Mouse (Mus musculus): ENCODE measurements at regions not wholly inside any gene's neighbourhood (a gene's known extent, or its start where the extent isn't known, plus 50 kb on each side); places are given as distances from the start of the nearest gene placed in this dataset.

DNA sequence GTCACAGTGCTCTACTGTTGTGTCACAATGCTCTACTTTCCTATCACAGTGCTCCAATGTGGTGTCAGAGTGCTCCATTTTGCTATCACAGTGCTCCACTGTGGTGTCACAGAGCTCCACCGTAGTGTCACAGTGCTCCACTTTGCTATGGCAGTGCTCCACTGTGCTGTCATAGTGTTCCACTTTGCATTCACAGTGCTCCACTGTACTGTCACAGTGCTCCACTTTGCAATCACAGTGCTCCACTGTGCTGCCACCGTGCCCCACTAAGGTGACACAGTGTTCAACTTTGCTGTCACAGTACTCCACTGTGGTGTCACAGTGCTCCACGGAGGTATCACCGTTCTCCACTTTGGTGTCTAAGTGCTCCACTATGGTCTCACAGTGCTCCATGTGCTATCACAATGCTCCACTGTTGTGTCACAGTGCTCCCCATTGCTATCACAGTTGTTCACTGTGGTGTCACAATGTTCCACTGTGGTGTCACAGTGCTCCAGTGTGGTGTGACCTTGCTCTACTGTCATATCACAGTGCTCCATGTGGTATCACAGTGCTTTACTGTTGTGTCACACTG lies 78.9 kb upstream of the Trpm1 start:
- no peak overlapping the region for H3K9ac ChIP-seq (replicated peaks; ENCODE audit: low read length)

GRCm38 (mm10) chr7:64074186-64074585 lies 79.4 kb upstream of the Trpm1 start:
- no peaks in the 10 kb centered on the region for H3K27me3 ChIP-seq (ENCODE audit: insufficient read depth, low read length)
- TF ChIP-seq CTCF (IDR thresholded peaks at IDR 0.05; ENCODE audit: low read depth) = no peak
- no peaks in the 10 kb centered on the region for H3K4me1 ChIP-seq (ENCODE audit: insufficient read depth, low read length)
- no peaks in the 10 kb centered on the region for H3K9me3 ChIP-seq (ENCODE audit: low read length)
- no peaks in the 10 kb centered on the region for H3K36me3 ChIP-seq (ENCODE audit: insufficient read depth, low read length)
- H3K9ac ChIP-seq (replicated peaks; ENCODE audit: low read length) = no peak overlapping the region
- DNase-seq (ENCODE audit: low spot score) (no peak), ATAC-seq (no peak)
- no peak overlapping the region for H3K27ac ChIP-seq
- WGBS = 95% methylated on average over 4 of the region's 4 CpGs
- no peak overlapping the region for H3K4me3 ChIP-seq (ENCODE audit: low read length)
- H3K4me2 ChIP-seq (ENCODE audit: low read depth, low read length) = no peak overlapping the region

More for the DNA sequence above, 78.9 kb upstream of the Trpm1 start:
- Histone ChIP-seq H3K9me3 (ENCODE audit: low read length) (no peaks in the 10 kb centered on the region), H3K4me2 (ENCODE audit: low read depth, low read length) (no peak overlapping the region), H3K4me3 (ENCODE audit: low read length) (no peak overlapping the region), H3K27ac (no peak overlapping the region), H3K36me3 (ENCODE audit: insufficient read depth, low read length) (no peaks in the 10 kb centered on the region), H3K4me1 (ENCODE audit: insufficient read depth, low read length) (no peaks in the 10 kb centered on the region), H3K27me3 (ENCODE audit: insufficient read depth, low read length) (no peaks in the 10 kb centered on the region)
- ATAC-seq = no peak
- WGBS = 95% methylated on average over 4 of the region's 4 CpGs
- no peak for TF ChIP-seq CTCF (IDR thresholded peaks at IDR 0.05; ENCODE audit: low read depth)
- DNase-seq (ENCODE audit: low spot score) = no peak

DNA sequence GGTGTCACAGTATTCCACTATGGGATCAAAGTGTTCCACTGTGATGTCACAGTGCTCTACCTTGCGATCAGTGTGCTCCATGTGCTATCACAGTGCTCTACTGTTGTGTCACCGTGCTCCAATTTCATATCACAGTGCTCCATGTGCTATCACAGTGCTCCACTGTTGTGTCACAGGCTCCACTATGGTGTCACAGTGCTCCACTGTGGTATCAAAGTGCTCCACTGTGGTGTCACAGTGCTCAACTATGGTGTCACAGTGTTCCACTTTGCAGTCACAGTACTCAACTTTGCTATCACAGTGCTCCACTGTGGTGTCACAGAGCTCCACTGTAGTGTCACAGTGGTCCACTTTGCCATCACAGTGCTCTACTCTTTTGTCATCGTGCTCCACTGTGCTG lies 79.9 kb upstream of the Trpm1 start:
- WGBS = 96% methylated on average over 3 of the region's 3 CpGs
- DNase-seq (ENCODE audit: low spot score) = no peak
- Histone ChIP-seq H3K9ac (replicated peaks; ENCODE audit: low read length) (no peak overlapping the region), H3K4me3 (ENCODE audit: low read length) (no peak overlapping the region), H3K4me1 (ENCODE audit: insufficient read depth, low read length) (no peaks in the 10 kb centered on the region), H3K36me3 (ENCODE audit: insufficient read depth, low read length) (no peaks in the 10 kb centered on the region), H3K27ac (no peak overlapping the region), H3K9me3 (ENCODE audit: low read length) (no peaks in the 10 kb centered on the region), H3K4me2 (ENCODE audit: low read depth, low read length) (no peak overlapping the region), H3K27me3 (ENCODE audit: insufficient read depth, low read length) (no peaks in the 10 kb centered on the region)
- no peak for TF ChIP-seq CTCF (IDR thresholded peaks at IDR 0.05; ENCODE audit: low read depth)
- ATAC-seq = no peak

DNA sequence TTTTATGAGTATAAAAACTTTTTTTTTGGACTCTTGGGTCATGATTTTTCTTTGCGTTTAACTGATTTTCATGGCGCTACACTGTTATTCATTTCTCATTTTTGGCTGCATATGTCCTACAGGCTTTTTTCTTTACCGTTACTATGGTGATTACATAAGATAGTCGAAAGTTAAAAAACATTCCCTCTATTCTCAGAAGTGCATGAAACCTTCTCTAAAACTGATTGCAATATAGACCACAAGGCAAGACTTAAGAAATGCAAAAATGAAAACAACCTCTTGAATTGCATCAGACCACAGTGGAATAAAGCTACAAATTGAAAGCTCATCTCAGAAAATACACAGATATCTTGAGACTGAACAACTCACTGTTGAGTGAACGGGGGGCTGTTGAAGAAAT lies 82.7 kb upstream of the Trpm1 start:
- H3K27me3 ChIP-seq (ENCODE audit: insufficient read depth, low read length) = no peaks in the 10 kb centered on the region
- 88% methylated on average over 5 of the region's 5 CpGs for WGBS
- H3K27ac ChIP-seq = no peak overlapping the region
- DNase-seq (ENCODE audit: low spot score) (no peak), ATAC-seq (no peak)
- H3K36me3 ChIP-seq (ENCODE audit: insufficient read depth, low read length) = no peaks in the 10 kb centered on the region
- no peak overlapping the region for H3K4me2 ChIP-seq (ENCODE audit: low read depth, low read length)
- TF ChIP-seq CTCF (IDR thresholded peaks at IDR 0.05; ENCODE audit: low read depth) = no peak
- H3K9ac ChIP-seq (replicated peaks; ENCODE audit: low read length) = no peak overlapping the region
- no peak overlapping the region for H3K4me3 ChIP-seq (ENCODE audit: low read length)
- no peaks in the 10 kb centered on the region for H3K9me3 ChIP-seq (ENCODE audit: low read length)
- no peaks in the 10 kb centered on the region for H3K4me1 ChIP-seq (ENCODE audit: insufficient read depth, low read length)

DNA sequence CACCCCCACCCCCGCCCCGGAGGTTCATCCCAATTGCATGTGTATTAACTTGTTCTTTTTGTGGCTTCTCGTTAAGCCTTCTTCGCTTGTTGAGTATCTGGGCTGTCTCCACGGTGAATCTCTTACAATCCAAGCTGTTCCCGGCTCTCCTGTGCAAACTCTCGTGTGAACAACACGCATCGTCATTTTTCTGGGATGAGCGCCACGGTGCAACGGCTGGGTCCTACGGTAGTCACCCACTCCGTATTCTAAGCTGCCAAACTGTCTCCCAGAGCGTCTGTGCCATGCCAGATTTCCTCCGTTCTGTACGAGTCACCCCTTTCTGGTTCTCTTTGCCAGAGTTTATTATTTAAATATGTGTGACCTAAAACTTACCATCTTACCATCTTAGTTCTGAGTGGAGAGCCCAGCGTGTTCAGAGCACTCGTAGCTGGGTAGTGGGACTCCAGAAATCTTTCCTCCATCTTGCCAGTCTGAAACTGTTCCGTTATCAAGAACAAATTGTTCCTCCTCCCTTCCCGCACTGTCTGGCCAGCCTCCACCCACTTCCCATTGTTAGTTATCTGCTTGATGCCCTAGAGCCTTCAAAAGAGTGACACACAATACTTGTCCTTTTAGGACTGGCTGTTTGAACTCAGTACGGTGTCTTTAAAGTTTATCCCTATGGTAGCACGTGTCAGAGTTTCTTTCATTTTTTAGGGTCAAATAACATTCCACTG lies 87.9 kb upstream of the Trpm1 start:
- peak overlapping the region; percentile 21; the same call in 1 of the 2 replicates for H3K4me2 ChIP-seq (ENCODE audit: low read depth, low read length)
- no peak overlapping the region for H3K9ac ChIP-seq (replicated peaks; ENCODE audit: low read length)
- H3K27me3 ChIP-seq (ENCODE audit: insufficient read depth, low read length) = no peaks in the 10 kb centered on the region
- H3K4me3 ChIP-seq (ENCODE audit: low read length) = no peak overlapping the region
- ATAC-seq = peak; percentile 67; the same call in 1 of the 2 replicates
- DNase-seq (ENCODE audit: low spot score) = peak; percentile 58
- H3K36me3 ChIP-seq (ENCODE audit: insufficient read depth, low read length) = no peaks in the 10 kb centered on the region
- no peaks in the 10 kb centered on the region for H3K9me3 ChIP-seq (ENCODE audit: low read length)
- no peak for TF ChIP-seq CTCF (IDR thresholded peaks at IDR 0.05; ENCODE audit: low read depth)
- H3K4me1 ChIP-seq (ENCODE audit: insufficient read depth, low read length) = no peaks in the 10 kb centered on the region
- no peak overlapping the region for H3K27ac ChIP-seq
- 64% methylated on average over 23 of the region's 23 CpGs for WGBS

DNA sequence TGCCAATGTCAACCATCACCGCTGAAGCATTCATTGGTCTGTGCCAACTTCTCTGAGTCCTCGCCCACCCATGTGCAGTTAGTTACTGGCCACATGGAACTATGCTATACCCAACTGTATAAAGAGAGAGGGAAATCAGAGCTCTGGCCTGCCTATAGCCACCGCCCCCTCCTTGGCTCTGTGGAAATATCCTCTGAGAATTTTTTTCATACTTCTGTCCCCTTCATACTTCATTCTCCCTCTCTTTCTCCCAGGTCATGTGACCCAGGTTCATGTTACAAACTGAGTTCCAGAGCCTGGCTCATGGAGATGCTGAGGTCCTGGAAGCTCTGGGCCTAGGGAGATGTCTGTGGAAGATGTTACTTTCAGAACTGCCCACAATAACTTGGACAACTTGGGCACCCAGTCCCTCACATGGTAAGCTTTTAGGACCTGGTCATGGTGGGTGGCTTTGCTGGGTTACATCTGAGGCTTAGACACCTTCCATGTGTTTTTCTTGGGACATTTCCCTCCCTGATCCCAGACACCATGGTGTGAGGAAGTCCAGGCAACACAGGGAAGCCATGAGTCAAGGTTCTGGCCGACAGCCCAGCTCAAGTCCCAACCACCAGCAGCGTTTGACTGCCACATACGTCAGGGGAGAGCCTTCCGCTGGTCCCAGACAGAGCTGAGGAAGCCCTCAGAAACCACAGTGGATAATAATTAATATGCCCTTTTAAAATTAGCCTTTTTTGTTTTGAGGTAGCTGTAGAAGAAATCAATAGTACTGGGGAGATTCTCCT lies 89.0 kb upstream of the Trpm1 start:
- no peaks in the 10 kb centered on the region for H3K36me3 ChIP-seq (ENCODE audit: insufficient read depth, low read length)
- H3K4me2 ChIP-seq (ENCODE audit: low read depth, low read length) = no peak overlapping the region
- TF ChIP-seq CTCF (IDR thresholded peaks at IDR 0.05; ENCODE audit: low read depth) = no peak
- no peaks in the 10 kb centered on the region for H3K4me1 ChIP-seq (ENCODE audit: insufficient read depth, low read length)
- H3K9ac ChIP-seq (replicated peaks; ENCODE audit: low read length) = no peak overlapping the region
- H3K27ac ChIP-seq = no peak overlapping the region
- DNase-seq (ENCODE audit: low spot score) (peak; percentile 51), ATAC-seq (0 out of 2 replicates have a peak, but pooled peaks have one; percentile 38)
- whole genome bisulfite sequencing = 68% methylated on average over 7 of the region's 7 CpGs
- no peaks in the 10 kb centered on the region for H3K9me3 ChIP-seq (ENCODE audit: low read length)
- no peaks in the 10 kb centered on the region for H3K27me3 ChIP-seq (ENCODE audit: insufficient read depth, low read length)
- no peak overlapping the region for H3K4me3 ChIP-seq (ENCODE audit: low read length)

Measured in hindbrain, postnatal 0 days (tissue).